Mouse (Mus musculus) cerebellum, adult 11 months (tissue): ENCODE measurements around the gene Ndufs2.

Experiments used
- DNase-seq: peaks from one replicate; pipeline ENCODE4 v3.0.0; 2022

The Ndufs2 gene

GRCm38 (mm10) chr1:171193911-171194830, 57.0 kb downstream of the Ndufs2 start:
- DNase-seq, result no peak

DNA sequence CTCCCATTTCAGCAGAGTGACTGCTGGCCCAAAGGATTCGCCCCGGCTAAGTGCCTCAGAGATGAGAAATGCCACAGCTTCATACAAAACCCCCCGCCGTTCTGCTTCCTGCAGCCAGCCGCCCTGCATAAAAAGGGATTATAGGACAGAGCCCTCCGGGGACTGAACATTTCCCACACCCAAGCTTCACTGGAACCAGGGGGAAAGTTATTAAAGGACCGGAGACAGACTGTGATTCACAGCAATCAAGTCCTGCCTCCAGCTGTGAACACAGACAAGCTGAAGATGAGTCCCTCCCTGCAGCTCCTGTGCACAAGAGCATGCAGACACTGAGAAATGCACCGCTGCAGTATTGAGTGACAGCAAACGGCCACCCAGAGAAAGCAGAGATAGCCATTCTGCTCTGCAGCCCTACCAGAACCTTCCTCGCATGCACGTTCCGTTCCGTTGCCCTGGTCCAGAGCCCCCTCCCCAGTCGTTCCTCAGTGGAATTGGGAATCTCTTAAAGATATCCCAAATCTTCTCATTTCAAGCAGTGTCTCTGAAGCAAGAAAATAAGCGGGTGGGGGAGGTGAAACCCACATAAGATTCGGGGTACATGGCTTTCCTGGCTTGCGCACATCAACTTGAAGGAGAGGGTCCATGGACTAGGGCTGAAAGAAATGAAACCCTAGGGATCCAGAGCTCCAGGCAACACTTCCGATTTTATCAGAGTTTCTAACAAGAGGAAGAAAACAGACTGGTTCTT, 57.9 kb downstream of the Ndufs2 start:
- DNase-seq, result no peak

GRCm38 (mm10) chr1:171192283-171192682, 58.9 kb downstream of the Ndufs2 start:
- no peak for DNase-seq

DNA sequence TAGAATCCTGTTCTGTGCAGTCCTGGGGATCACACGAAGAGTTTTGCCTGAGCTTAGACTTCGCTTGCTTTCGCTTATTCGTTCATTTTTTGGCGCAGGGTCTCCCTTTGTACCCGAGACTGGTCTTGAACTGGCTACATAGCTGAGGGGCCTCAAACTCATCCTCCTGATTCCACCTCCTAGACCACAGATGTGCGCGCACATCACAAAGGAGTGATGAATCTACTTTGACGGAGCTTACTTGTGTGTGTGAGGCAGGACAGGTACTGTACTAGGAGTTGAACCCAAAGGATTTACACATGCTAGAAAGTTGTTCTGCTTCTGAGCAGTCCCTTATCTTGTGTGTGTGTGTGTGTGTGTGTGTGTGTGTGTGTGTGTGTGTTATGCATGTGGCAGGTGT, 60.4 kb downstream of the Ndufs2 start:
- DNase-seq, result no peak

DNA sequence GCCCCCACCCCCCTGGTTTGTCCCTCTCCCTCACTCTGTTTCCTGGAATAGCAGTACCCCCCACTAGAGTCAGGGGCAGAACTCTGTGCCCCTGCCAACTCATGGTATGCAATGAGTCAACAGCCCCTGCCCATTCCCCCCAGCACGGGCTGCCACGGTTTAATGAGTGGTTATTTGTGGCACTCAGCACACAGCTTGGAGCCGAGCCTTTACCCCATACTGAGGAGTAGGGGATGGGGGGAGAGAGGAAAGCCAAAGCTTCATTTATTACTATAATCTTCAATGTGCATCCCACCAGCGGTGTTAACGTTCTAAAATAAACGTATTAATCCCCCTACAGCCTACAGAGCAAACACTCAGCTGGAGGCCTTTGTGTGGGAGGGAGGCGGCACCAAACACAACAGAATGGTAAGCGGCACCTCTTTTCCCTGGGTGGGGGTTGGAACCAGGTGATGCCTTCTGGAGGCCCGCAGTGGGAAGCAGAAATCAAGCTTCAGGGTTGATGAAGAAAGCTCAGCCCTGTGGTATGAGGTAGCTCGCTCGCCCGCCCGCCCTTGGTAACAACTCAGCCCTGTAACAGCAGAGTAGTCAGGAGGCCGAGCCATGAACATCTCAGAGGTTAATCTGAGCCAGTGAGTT, 61.6 kb downstream of the Ndufs2 start:
- DNase-seq, result no peak

DNA sequence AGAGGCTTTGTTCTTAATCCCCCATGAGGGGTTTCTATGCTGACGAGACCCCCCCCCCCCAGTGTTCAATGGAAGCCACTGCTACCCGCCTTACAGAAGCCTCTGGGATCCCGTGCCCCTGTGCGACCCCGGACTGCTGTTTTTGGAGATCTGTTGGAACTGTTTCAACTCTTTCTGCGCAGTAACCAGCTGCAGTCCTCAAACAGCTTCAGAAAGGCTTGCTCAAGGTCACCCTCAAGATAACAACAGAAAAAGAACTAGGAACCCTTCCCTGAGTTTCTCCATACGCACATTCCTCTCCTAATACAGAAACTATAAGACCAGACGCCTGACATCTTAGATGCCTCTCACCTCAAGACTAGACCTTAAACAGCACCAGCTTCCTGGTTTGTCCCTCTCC, 62.1 kb downstream of the Ndufs2 start:
- DNase-seq, result no peak

GRCm38 (mm10) chr1:171187851-171188700, 63.1 kb downstream of the Ndufs2 start:
- no peak for DNase-seq

- no peak for DNase-seq
Measured at GRCm38 (mm10) chr1:171185655-171186054, 65.5 kb downstream of the Ndufs2 start.
